Mouse (Mus musculus) adrenal gland, postnatal 14 days (tissue): ENCODE results near the gene Smoc1. TPM values are rescaled to one million over a fixed set of nuclear protein-coding genes. Genes with fewer than 3 reads are reported as not detected.

ENCODE experiments used
- DNase-seq: peaks from one replicate; pipeline ENCODE4 v3.0.0; 2021; ENCODE audit warnings: mixed read lengths
- total RNA-seq: library from RNA; stranded (reverse); gene quantifications from 2 replicates; pipeline ENCODE4 v1.2.3, GENCODE M21; 2021

Gene Smoc1
- total RNA-seq, 1 experiment from 2014 or later: 54.7 TPM

GRCm38 (mm10) chr12:81081031-81081430 is 54.4 kb downstream of the Smoc1 start:
- DNase-seq: no peak

- no peak for DNase-seq
Observed at GRCm38 (mm10) chr12:81083146-81083545, 56.5 kb downstream of the Smoc1 start.

GRCm38 (mm10) chr12:81085244-81085643 is 58.6 kb downstream of the Smoc1 start:
- DNase-seq: no peak

- DNase-seq: no peak
Observed at GRCm38 (mm10) chr12:81088131-81088530, 61.5 kb downstream of the Smoc1 start.

GRCm38 (mm10) chr12:81091641-81092040 is 65.0 kb downstream of the Smoc1 start:
- no peak for DNase-seq

GRCm38 (mm10) chr12:81092641-81093040 is 66.0 kb downstream of the Smoc1 start:
- DNase-seq: no peak

GRCm38 (mm10) chr12:81093211-81093610 is 66.6 kb downstream of the Smoc1 start:
- no peak for DNase-seq

- no peak for DNase-seq
Observed at GRCm38 (mm10) chr12:81094766-81095405, 68.3 kb downstream of the Smoc1 start.

- DNase-seq: no peak
Observed at GRCm38 (mm10) chr12:81097267-81097666, 70.7 kb downstream of the Smoc1 start.

GRCm38 (mm10) chr12:81097738-81098137 is 71.1 kb downstream of the Smoc1 start:
- no peak for DNase-seq

- peak; percentile 30 for DNase-seq
Observed at GRCm38 (mm10) chr12:81099161-81099560, 72.6 kb downstream of the Smoc1 start.

GRCm38 (mm10) chr12:81101691-81102090 is 75.1 kb downstream of the Smoc1 start:
- DNase-seq: peak; percentile 37

GRCm38 (mm10) chr12:81104546-81104945 is 77.9 kb downstream of the Smoc1 start:
- DNase-seq: no peak

- peak; percentile 44 for DNase-seq
Observed at GRCm38 (mm10) chr12:81105721-81106633, 79.4 kb downstream of the Smoc1 start.

GRCm38 (mm10) chr12:81107278-81108100 is 80.9 kb downstream of the Smoc1 start:
- peak; percentile 59 for DNase-seq

- DNase-seq: no peak
Observed at GRCm38 (mm10) chr12:81108600-81109011, 82.0 kb downstream of the Smoc1 start.

- peak; percentile 25 for DNase-seq
Observed at GRCm38 (mm10) chr12:81110006-81110405, 83.4 kb downstream of the Smoc1 start.

- no peak for DNase-seq
Observed at GRCm38 (mm10) chr12:81112321-81112720, 85.7 kb downstream of the Smoc1 start.

GRCm38 (mm10) chr12:81120301-81120700 is 93.7 kb downstream of the Smoc1 start:
- no peak for DNase-seq

GRCm38 (mm10) chr12:81123793-81124192 is 97.2 kb downstream of the Smoc1 start:
- no peak for DNase-seq

GRCm38 (mm10) chr12:81126842-81127241 is 100.2 kb downstream of the Smoc1 start:
- no peak for DNase-seq

GRCm38 (mm10) chr12:81128693-81129092 is 102.1 kb downstream of the Smoc1 start:
- no peak for DNase-seq

GRCm38 (mm10) chr12:81130692-81131091 is 104.1 kb downstream of the Smoc1 start:
- DNase-seq: no peak
